Mouse (Mus musculus) naive thymus-derived CD4-positive, alpha-beta T cell, adult 5 months (primary cell): ENCODE results near the gene Mcfd2. TPM values are rescaled to one million over a fixed set of nuclear protein-coding genes. Genes with fewer than 3 reads are reported as not detected.

ENCODE experiments used
- polyA plus RNA-seq: library from polyadenylated mRNA; unstranded; fragments of 100-300 nt; shearing (Covaris generic); gene quantifications from one replicate; pipeline ENCODE4 v1.2.1, GENCODE M21; 2017

The Mcfd2 gene
- polyA plus RNA-seq = 23.3 TPM

DNA sequence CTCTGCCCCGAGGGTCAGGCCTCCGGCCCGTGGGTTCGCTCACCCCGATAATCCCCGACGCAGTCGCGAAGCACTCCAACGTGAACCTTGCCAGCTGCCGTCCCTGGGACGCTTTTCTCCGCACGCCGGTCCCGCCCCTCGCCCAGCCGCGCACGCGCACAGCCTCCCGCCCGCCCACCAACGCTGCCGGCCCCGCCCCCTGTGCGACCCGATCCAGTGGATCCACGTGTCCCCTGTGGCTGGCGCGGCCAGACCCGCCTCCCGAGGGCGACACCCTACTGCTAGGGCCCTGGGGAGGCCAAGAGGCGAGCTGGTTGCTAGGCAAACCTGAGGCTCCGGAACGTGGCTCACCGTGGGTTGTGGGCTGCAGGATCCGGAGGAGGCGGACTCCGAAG is at the start of gene Mcfd2:
Gene Mcfd2, minus strand, starts transcription at position 144 of the 395 bp plus-strand sequence.

DNA sequence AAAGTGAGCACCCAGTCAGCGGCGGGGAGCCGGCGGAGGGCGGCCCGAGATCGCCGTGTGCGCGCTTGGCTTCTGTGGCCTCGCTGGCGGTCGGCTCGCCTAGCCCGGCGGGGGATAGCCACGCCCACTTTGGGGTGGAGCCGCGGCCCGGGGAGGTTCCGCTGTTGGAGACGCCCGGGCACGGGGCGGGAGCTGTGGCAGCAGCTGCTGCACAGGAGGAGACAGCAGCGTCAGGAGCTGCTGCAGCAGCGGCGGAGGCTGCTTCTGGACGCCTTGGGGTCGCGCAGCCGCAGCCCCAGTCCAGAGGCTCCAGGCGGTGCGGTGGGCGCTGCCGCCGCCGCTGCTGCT is 16.9 kb upstream of the Mcfd2 start, which contains the start of gene Ttc7:
Gene Ttc7, plus strand, starts transcription at position 181 of the 348 bp plus-strand sequence.

Other genes starting within 250 kb of the Mcfd2 start
- 10.9 TPM for gene Pigf, start 240.5 kb downstream of the Mcfd2 start, polyA plus RNA-seq
- gene Cript, start 240.4 kb downstream of the Mcfd2 start, polyA plus RNA-seq = 174 TPM
- gene Socs5, start 158.3 kb downstream of the Mcfd2 start, polyA plus RNA-seq = 6.0 TPM
- gene Ttc7, start 17.0 kb upstream of the Mcfd2 start, polyA plus RNA-seq = 91.8 TPM
- gene Stpg4, start 161.8 kb upstream of the Mcfd2 start, polyA plus RNA-seq = not detected
- 514 TPM for gene Calm2, start 181.0 kb upstream of the Mcfd2 start, polyA plus RNA-seq